Mouse (Mus musculus): ENCODE results near the gene Slc44a5. TPM values are rescaled to one million over a fixed set of nuclear protein-coding genes. Genes with fewer than 3 reads are reported as not detected.

Slc44a5 gene
- total RNA-seq, 2 experiments from 2014 or later, result 14.7 to 17.4 TPM

DNA sequence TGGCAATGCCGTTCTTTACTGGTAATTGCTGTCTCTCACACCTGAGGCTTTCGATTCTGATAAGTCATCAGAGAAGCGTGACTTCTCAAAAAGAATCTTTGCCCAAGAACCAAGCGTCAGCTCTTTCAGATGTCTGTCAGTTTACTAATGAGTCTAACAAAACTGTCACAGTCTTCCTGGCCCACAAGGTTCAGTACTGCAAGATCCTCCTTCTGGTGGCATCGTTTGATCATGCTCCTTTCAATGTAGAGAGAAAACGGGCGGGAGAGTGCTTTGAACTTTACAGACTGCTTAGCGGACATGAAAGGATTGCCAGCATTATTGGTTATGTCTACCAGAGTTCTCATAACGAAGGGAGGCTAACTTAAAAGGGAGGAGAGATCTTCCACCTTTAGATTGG is 109.0 kb downstream of the Slc44a5 start:
- no peak for DNase-seq (ENCODE audit: extremely low spot score in 1 of 2, low spot score in 2 of 2)
- intact Hi-C loops (cut with DNase I), result no loop called here

DNA sequence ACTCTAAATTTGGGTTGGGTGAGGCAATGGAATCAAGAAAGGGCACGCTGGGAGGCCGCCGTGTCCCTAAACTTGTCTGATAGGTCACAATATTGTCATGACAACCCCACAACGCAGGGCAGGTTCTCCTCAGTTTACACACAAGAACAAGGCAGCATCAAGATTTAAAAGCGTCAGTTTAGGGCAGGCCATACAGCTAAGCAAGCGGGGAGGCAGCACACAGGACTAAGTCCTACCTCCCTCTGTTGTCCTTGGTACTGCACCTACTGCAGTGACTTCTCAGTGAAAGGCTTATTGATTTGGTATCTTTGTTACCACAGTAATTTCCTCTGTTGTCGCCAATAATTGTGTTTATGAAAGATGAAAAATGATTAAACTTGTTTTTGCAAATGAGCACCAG is 109.7 kb downstream of the Slc44a5 start:
- no peak for DNase-seq (ENCODE audit: extremely low spot score in 1 of 2, low spot score in 2 of 2)
- intact Hi-C loops (cut with DNase I), result no loop called here

DNA sequence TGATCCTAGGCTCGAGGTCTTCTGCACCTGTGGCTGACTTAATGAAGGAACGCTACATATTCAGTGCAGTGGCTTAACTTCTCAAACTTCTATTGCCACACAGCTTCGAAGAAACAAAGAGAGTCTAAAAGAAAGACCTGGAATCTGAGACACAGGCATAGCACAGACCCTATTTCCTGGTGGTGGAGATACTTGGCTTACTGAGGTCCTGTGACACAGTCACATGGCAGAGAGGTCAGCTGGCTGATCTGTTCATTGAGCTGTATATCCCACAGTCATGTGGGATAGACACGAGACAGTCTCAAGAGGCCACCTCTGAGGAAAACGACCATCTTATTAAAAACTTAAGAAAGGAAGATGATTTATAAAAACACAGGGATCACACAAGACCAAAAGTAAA is 116.8 kb downstream of the Slc44a5 start:
- intact Hi-C loops (cut with DNase I), result no loop called here
- no peak for DNase-seq (ENCODE audit: extremely low spot score in 1 of 2, low spot score in 2 of 2)

DNA sequence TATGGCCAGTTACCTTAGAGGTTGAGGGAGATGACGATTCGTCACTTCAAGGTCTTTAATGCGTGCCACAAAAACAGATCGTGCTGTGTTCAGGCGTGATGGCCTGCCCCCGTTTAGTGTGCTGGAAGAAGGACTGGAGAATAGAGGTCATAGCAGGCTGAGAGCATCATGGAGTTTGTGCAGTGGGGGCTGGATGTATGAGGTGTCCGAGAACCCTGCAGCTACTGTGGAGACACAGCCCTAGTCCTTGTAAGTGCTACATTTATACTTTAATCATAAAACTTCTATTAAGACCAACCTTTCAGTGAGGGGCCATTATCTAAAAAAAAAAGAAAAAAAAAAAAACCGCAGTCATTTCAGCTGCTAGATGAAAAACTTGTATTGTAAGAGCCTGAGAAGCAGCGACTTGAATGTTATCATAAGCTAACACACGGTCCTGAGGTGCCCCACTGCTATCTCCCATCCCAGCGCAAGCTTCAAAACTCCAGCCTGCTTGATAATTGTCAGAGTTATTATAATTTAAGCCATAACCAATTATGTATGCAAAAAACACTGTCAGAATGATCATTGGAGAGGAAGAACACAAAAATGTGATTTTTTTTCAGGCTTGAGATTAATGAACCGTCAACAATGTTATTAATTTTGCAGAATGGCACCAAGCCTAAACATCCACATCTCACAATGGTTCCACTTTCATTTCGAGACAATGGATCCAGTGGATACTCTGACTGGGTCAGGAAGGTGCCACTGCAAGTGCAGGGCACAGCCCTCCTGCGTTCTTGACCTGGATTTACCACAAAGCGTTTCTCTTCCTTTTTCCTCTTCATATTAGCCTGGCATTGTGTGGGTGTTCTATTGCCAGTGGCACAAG is 118.5 kb downstream of the Slc44a5 start:
- intact Hi-C loops (cut with DNase I), result no loop called here
- no peak for DNase-seq (ENCODE audit: extremely low spot score in 1 of 2, low spot score in 2 of 2)

DNA sequence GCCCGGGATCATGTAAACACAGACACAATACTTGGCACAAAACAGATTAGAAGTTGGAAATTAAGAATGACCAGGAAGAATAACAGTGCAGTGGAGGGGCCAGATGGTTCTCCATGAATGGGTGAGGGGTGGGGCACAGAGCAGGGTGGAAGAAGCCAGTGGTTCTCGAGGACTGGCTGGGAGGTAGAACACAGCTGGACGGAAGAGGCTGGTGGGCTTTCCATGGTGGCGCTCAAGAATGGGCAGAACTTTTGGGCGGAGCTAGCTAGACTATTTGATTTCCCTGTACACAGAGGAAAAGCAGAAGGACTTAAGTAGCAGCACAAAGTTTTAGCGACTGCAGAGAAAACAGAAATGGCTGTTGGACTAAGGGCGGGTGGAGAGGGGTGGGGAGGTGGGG is 119.2 kb downstream of the Slc44a5 start:
- intact Hi-C loops (cut with DNase I), result no loop called here
- no peak for DNase-seq (ENCODE audit: extremely low spot score in 1 of 2, low spot score in 2 of 2)

DNA sequence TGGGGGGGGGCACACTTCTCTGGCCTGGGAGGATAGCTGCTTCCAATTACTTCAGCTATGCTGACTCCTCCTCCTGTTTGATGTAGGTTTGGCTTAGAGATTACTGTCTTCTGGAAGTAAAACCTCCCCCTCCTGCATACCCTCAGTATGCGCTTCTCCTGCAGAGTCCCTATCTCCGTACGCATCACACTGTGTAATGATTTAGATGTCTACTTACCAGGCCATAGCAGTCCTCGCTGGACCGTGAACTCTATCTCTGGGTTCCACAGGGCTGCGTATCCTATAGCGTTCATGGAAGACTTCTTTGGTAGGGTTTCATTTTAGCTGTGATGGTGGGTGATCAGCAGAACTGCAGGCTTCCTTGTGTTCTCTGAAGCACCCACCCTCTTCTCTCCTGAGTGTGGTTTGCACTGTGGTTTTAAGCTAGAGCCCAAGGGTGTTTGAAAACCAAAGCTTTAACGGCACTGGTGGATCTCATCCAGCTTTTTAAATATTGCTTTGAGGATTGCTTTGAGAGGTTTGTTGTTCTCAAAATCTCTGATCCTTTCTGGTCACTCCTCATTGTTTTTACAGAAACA is 120.6 kb downstream of the Slc44a5 start:
- no peak for DNase-seq (ENCODE audit: extremely low spot score in 1 of 2, low spot score in 2 of 2)
- intact Hi-C loops (cut with DNase I), result no loop called here

DNA sequence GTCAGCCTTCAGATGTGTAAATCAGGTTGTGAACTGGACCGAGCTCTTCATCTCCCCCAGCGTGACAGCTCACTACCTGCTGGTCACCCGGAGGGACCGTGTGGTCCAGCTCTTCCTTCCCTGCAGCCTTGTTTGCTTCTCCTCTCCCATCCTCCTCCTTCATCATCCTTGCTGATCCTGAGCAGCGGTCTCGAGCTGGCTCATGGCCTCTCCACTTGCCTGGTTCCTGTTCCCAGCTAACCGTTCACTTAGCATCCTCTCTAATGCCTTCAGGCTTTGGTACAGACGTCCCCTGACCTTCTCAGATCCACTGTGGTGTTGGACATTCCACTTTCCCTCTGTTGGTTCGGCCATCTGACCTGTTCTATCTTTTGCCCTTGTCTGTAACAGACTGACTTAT is 128.4 kb downstream of the Slc44a5 start:
- intact Hi-C loops (cut with DNase I), result no loop called here
- DNase-seq (ENCODE audit: extremely low spot score in 1 of 2, low spot score in 2 of 2), result no peak

DNA sequence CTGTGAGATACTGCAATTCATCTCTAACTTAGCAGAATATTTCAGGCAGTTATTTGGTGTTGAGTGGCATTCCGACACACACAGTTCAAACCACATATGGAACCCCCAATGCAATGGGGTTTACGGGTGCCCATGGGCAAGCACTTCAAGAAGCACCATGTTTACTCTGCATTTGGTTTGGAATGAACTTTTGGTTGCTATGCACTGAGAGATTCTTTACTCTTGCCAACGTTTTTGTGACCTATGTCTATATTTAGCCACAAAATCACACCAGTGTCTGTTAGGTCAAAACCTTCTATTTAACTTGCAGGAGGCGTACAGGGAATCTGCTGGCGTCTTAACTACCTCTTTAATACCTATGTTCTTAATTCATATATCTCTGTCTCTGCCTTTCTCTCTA is 137.3 kb downstream of the Slc44a5 start:
- intact Hi-C loops (cut with DNase I), result no loop called here
- no peak for DNase-seq (ENCODE audit: extremely low spot score in 1 of 2, low spot score in 2 of 2)

DNA sequence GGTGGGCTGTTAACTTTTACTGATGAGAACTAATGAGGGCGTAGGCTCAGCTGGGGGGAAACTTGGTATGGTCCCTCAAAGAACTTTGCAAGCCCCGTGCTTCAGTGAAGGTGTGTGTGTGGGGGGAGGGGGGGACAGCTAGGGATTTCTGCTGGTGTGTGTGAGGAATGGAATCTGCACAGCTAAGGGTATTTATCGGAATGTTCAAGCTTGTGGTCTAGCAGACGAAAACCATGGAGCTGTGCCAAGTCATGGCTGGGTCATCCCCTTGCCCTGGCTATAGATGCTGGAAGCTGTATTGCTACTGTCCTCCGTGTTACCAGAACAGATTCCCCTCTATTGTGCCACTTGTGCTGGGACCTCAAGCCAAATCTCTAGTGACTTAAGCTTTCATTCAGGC is 138.0 kb downstream of the Slc44a5 start:
- intact Hi-C loops (cut with DNase I), result no loop called here
- DNase-seq (ENCODE audit: extremely low spot score in 1 of 2, low spot score in 2 of 2), result no peak

DNA sequence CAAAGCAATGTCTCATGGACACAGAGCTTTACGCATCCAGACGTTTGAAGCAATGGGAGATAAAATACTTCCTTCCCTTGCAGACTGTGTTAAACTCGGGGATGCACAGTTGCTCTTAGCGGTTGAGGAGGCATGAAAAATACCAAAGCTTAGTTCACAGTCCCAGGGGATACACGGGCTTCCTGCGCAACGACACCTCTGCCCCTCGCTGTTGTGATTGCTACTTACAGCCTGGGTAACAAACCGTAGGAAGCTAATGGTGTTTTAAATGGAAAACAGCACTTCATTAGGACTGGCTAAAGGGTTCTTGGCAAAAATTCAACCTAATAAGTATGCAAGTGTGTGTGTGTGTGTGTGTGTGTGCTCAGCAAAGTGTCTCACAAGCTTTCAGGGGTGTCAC is 141.8 kb downstream of the Slc44a5 start:
- intact Hi-C loops (cut with DNase I), result no loop called here
- no peak for DNase-seq (ENCODE audit: extremely low spot score in 1 of 2, low spot score in 2 of 2)

DNA sequence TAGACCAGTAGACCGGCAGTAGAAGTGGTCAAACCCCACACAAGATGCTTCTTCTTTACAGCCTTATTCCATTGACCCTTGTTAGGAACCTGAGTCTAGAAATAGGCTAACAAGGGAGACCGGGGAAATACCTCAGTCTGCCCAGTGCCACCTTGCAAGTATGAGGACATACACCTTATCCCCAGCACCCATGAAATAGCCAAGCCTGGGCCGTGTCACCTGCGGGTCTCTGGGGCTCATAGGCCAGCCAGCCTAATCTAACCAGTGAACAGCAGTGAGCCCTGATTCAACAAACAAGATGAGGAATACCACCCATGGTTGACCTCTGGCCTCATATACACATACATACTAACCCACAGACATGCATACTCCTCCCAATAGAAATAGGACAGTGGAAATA is 142.2 kb downstream of the Slc44a5 start:
- intact Hi-C loops (cut with DNase I), result no loop called here

DNA sequence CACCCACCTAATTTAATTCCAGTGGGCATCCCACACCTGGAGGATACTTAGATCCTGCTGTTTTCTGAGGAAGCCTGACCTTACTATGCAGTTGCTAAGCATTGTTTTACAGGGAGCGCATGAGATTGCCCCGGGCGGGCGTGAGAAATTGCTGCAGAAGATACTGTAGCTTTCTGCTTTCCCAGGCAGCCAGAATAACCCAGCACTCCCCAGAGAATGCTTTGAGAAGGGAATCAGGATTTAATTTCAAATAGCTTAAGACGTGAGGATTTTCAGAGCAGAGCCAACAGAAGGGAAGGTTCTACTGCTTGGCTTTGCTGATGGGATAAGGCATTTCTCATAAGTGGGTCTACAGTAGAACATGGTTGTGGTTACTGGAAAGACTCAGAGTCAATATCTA is 142.8 kb downstream of the Slc44a5 start:
- intact Hi-C loops (cut with DNase I), result no loop called here
- no peak for DNase-seq (ENCODE audit: extremely low spot score in 1 of 2, low spot score in 2 of 2)

More for the DNA sequence above, 142.2 kb downstream of the Slc44a5 start:
- no peak for DNase-seq (ENCODE audit: extremely low spot score in 1 of 2, low spot score in 2 of 2)

DNA sequence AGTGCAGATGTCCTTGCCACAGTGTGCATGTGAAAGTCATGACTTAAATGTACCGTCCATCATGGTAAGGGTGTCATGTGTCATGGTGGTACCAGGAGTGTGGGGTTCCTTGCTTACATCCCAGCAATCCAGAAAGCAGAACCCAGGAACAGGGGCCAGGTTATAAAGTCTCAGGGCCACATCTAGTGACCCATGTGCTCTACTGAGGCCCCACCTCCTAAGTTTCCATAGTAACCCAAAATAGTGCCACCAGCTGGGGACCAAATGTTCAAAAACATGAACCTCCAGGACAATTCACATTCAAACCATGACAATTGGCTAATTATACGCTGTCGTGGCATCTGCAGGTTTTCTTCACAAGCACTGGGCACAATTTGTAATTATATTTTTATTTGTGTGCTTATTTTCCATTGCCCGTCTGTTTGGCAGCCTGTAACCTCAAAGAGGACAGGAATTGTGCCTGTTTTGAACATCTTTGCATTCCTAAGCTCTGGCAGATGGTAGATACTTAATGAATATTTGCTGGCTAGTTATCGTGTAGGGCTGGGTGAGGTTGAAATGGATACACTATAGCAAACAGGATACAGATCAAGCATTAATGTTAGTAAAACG is 145.9 kb downstream of the Slc44a5 start:
- DNase-seq (ENCODE audit: extremely low spot score in 1 of 2, low spot score in 2 of 2), result no peak
- intact Hi-C loops (cut with DNase I), result no loop called here

DNA sequence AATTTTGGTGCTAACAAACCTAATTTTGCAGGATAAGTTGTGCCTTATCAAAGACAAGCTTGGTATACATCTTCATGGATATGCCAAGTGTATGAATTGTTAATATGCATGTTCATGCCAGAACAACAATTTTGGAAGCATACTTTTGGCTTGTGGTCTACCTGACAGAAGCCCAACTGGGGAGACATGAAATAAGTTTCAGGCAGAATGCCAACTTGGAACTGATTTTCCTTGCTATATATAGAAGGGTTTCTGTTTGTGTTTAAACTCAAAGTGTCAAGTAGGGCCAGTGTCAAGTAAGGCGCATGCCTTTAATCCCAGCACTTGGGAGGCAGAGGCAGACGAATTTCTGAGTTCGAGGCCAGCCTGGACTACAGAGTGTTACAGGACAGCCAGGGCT is 149.3 kb downstream of the Slc44a5 start:
- no peak for DNase-seq (ENCODE audit: extremely low spot score in 1 of 2, low spot score in 2 of 2)
- intact Hi-C loops (cut with DNase I), result no loop called here

DNA sequence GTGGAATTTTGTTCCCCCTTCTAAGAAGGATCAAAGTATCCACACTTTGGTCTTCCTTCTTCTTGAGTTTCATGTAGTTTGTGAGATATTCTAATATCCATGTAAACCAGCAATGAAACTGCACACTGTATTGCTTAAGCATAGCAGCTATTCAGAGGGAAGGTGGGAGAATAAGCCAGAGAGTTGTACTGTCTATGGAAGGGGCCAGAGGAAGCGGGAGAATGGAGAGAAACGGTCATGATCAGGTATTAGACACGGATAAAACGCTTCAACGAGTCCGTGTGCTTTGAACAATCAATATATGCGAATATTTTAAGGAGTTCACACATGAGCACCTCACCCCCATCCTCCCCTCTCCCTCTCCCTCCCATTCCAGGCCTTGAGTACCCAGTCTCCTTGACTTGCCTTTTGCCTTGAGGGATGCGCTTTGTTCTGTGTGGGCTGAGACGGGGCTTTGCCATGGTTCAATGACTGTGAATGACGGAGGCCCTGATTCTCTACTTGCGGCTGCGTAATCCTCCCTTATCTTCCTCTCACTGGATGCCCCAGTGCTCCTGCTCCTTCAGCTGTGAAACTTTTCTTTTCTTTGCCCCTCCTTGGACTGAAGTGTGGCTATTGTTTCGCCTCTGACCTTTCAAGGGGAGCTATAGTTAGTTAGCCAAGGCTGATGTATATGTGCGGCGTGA is 151.8 kb downstream of the Slc44a5 start:
- intact Hi-C loops (cut with DNase I), result no loop called here
- no peak for DNase-seq (ENCODE audit: extremely low spot score in 1 of 2, low spot score in 2 of 2)

DNA sequence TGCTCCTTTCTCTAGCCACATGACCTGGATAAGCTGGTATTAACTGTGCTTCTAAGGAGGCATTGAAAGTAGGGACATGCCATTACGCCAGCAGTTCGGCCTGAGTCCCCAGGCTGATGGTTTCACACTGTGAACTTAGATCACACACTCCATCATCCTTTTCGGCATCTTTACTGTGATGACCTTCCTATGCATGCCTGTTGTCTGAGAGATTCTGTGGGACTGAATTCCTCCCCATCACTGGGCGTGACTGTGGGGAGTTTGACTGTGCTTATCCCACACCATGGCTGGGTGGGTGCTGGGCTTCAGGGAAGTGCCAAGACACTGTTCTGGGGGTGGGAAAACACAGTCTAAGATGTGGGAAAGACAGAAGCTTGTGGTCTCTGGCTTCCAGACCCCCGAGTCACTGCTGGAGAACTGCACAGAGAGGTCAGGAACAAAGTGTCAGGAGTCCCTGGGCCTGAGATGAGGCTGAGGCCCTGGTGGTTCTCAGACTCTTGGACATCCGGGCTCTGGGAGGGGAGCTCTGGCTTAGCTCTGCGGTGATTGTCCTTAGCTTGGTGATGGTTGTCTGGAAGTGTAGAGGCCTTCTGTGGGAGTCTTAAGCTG is 152.6 kb downstream of the Slc44a5 start:
- intact Hi-C loops (cut with DNase I), result no loop called here
- DNase-seq (ENCODE audit: extremely low spot score in 1 of 2, low spot score in 2 of 2), result no peak

DNA sequence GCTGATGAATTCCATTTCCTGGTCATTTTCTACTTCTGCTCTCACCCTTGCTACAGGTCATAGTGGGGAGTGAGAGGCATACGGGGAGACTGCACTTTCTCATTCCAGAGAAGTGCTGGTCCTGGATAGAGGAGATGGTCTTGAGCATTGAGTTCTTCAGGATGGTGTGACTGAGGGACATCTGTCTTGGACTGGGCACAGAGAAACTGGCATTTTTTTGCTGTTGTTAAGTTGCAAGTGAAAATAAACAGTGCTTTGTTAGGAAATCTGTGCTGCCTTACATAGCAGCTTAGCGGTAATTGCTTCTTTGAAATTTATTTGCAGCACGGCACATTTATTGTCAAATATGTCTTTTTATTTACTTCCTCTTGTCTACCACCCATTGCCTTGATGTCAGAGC is 154.0 kb downstream of the Slc44a5 start:
- intact Hi-C loops (cut with DNase I), result no loop called here
- DNase-seq (ENCODE audit: extremely low spot score in 1 of 2, low spot score in 2 of 2), result no peak

DNA sequence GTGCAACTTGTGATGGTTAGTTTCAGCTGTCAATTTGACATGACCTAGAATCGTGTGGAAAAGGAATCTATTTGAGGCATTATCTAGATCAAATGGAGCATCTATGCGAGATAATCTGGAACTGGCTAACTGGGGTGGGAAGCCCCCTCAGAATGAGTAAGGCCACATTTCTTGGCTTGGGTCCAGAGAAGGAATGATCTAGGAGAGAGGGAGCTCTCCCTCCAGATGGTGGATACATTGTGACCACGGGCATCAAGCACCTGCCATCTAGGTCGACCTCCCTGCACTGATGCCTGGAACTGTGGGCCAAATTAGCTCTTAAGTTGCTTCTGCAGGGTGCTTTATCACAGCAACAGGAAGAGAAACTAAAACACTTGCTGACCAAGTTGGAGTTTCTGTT is 155.8 kb downstream of the Slc44a5 start:
- intact Hi-C loops (cut with DNase I), result no loop called here
- DNase-seq (ENCODE audit: extremely low spot score in 1 of 2, low spot score in 2 of 2), result no peak

DNA sequence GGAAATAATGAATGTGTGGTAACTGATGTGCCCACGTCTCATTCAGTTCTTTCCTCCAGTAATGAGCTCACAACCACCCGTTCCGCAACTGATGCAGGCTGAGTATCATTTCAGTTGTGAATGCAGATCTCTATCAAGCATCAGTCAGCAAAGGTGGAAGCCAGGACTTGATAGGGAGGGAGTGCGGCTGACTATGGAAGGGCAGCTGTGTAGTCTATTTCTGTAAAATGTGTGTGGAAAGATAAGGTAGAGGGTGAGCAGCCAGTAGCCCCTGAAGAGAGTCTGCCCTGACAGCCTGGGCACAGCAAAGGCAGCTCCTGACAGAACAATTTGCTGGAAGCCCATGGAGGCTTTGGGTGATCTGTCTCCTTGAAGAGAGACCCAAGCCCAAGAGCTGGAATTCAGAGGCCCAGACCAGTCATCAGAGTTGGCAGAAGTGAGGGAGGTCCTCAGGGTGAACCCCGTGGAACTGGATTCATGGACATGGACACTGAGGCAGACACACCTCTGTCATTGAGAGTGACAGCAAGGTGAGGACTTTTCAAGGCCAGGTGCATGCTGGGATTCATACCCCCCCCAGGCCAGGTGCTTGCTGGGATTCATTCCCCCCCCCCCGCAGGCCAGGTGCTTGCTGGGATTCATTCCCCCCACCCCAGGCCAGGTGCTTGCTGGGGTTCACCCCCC is 157.3 kb downstream of the Slc44a5 start:
- DNase-seq (ENCODE audit: extremely low spot score in 1 of 2, low spot score in 2 of 2), result no peak
- intact Hi-C loops (cut with DNase I), result no loop called here

Data from left cerebral cortex, postnatal 10 days (tissue).